Mouse (Mus musculus) thymus, adult 2 months (tissue): ENCODE data around the gene E130116L18Rik.

Source experiments
- CTCF ChIP-seq: fragments of 200-500 bp; IDR thresholded peaks from 2 replicates; pipeline ENCODE4 v1.5.1; 2012; ENCODE audit warnings: mild to moderate bottlenecking, control low read depth, low read length, moderate library complexity, borderline replicate concordance; ENCODE audit not compliant: control insufficient read depth, poor library complexity, insufficient read depth; ENCODE audit errors: extremely low read depth
- POLR2A ChIP-seq: fragments of 200-500 bp; IDR thresholded peaks from 2 replicates; pipeline ENCODE4 v1.6.1; 2012; ENCODE audit warnings: mild to moderate bottlenecking, low read length, control low read depth, moderate library complexity; ENCODE audit not compliant: control insufficient read depth, poor library complexity, insufficient read depth; ENCODE audit errors: extremely low read depth

GRCm38 (mm10) chr5:25211872-25212271, 11.1 kb downstream of the E130116L18Rik start:
- TF ChIP-seq CTCF (no peak), POLR2A (no peak)
